Mouse (Mus musculus) cerebral cortex, adult 2 months (tissue): ENCODE measurements around the gene Olfr348.

Experiments
- WGBS: fragments of 180-500 bp; shearing (Covaris S2); methylation state at CpG from one replicate; pipeline ENCODE4 v1.1.7; 2018; 5-methylcytosine and 5-hydroxymethylcytosine counted together

Gene Olfr348

GRCm38 (mm10) chr2:36783976-36784375 lies at the start of gene Olfr348:
Olfr348 (plus strand) TSS chr2:36784276.
- 63% methylated on average over 2 of the region's 2 CpGs for WGBS

- 54% methylated on average over 3 of the region's 3 CpGs for WGBS
These were observed 47.9 kb upstream of the Olfr348 start for GRCm38 (mm10) chr2:36736226-36736625.

GRCm38 (mm10) chr2:36790238-36790637 lies 6.2 kb downstream of the Olfr348 start, which contains the start of gene Olfr50:
Olfr50 (plus strand) TSS chr2:36790538.
- 80% methylated on average over 2 of the region's 2 CpGs for WGBS

GRCm38 (mm10) chr2:36816932-36817331 lies 32.9 kb downstream of the Olfr348 start, which contains the start of gene Olfr3:
Olfr3 (minus strand) TSS chr2:36817032.
- 46% methylated on average over 1 of the region's 1 CpGs for WGBS
